Mouse (Mus musculus) kidney, postnatal 0 days (tissue): Measurements from ENCODE around the gene 3110082I17Rik. TPM values are rescaled to one million over a fixed set of nuclear protein-coding genes. Genes with fewer than 3 reads are reported as not detected.

ENCODE experiments used
- ATAC-seq: fragments of 200-750 bp; cut with Nextera tagmentation; replicated peaks from 2 replicates; pipeline ENCODE4 v1.8.0; 2017; ENCODE audit warnings: low read depth, moderate number of reproducible peaks, moderate TSS enrichment, moderate library complexity; ENCODE audit not compliant: low FRiP score
- DNase-seq: peaks from one replicate; pipeline ENCODE4 v3.0.0-alpha.2; 2016; ENCODE audit warnings: low spot score
- H3K27ac ChIP-seq: fragments of 300-500 bp; sonication (generic); 2 replicates; pipeline ENCODE4 v1.5.1; 2014; ENCODE audit warnings: mild to moderate bottlenecking
- H3K27me3 ChIP-seq: fragments of 300-500 bp; sonication (generic); 2 replicates; pipeline ENCODE4 v1.6.1; 2014; ENCODE audit warnings: low read length, mixed read lengths; ENCODE audit not compliant: insufficient read depth
- H3K36me3 ChIP-seq: fragments of 300-500 bp; sonication (generic); 2 replicates; pipeline ENCODE4 v1.6.1; 2014; ENCODE audit warnings: low read length, mixed read lengths; ENCODE audit not compliant: insufficient read depth
- H3K4me1 ChIP-seq: fragments of 300-500 bp; sonication (generic); replicated peaks from 2 replicates; pipeline ENCODE4 v1.6.1; 2014; ENCODE audit warnings: antibody characterized with exemption, low read length, mixed read lengths; ENCODE audit not compliant: insufficient read depth
- H3K4me2 ChIP-seq: fragments of 300-500 bp; sonication (generic); 2 replicates; pipeline ENCODE4 v1.6.1; 2014; ENCODE audit warnings: mild to moderate bottlenecking, low read length, moderate library complexity, mixed read lengths
- H3K4me3 ChIP-seq: fragments of 300-500 bp; sonication (generic); replicated peaks from 2 replicates; pipeline ENCODE4 v1.5.1; 2014; ENCODE audit warnings: low read depth, low read length
- H3K9ac ChIP-seq: fragments of 300-500 bp; sonication (generic); 2 replicates; pipeline ENCODE4 v1.6.1; 2014; ENCODE audit warnings: low read depth, low read length
- H3K9me3 ChIP-seq: fragments of 300-500 bp; sonication (generic); replicated peaks from 2 replicates; pipeline ENCODE4 v1.6.1; 2016; ENCODE audit warnings: low read length, inconsistent platforms, mixed read lengths
- CTCF ChIP-seq: IDR thresholded peaks from 2 replicates; pipeline ENCODE4 v1.5.1; 2016; ENCODE audit warnings: antibody characterized with exemption, low read depth, mild to moderate bottlenecking, moderate library complexity
- WGBS: fragments of 180-500 bp; shearing (Covaris S2); extraction: QIAGEN DNeasy Blood & Tissue Kit; methylation state at CpG from one replicate; pipeline ENCODE4 v1.1.7; 2014; 5-methylcytosine and 5-hydroxymethylcytosine counted together
- polyA plus RNA-seq: library from polyadenylated mRNA; unstranded; fragments of >200 nt; fragmentation: Nextera tagmentation; extraction: Ambion mirVana; gene quantifications from 2 replicates; pipeline ENCODE4 v1.2.1, GENCODE M21; 2015

Gene 3110082I17Rik
- polyA plus RNA-seq, 1 experiment from 2014 or later, result 25.6 TPM

DNA sequence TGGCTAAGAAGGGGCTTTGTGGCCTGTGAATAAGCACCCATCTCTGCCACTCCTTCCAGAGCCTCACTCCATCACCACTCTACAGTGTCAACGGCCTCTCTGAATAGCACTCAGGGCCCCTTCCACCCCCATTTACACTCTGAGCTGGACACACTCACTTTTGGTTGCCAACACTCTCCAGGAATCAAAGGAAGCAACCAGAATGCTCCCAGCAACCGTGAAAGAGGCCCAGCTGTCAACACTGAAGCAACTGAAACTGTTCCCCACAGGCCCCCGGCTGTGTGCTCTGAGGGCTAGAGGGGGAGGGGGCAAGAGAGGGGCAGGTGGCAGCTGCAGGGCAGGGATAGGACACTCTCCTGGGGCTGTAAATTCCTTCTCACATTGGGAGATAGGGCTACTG is 41.7 kb downstream of the 3110082I17Rik start:
- 18% methylated on average over 3 of the region's 3 CpGs for WGBS
- no peak overlapping the region for H3K9ac ChIP-seq
- ATAC-seq (no peak), DNase-seq (no peak)
- H3K4me3 ChIP-seq, result no peak overlapping the region
- no peak for TF ChIP-seq CTCF
- H3K9me3 ChIP-seq, result no peaks in the 10 kb centered on the region
- H3K27me3 ChIP-seq, result no peaks in the 10 kb centered on the region
- H3K4me1 ChIP-seq, result no peaks in the 10 kb centered on the region
- H3K4me2 ChIP-seq, result no peak overlapping the region
- no peaks in the 10 kb centered on the region for H3K36me3 ChIP-seq
- H3K27ac ChIP-seq, result no peak overlapping the region

DNA sequence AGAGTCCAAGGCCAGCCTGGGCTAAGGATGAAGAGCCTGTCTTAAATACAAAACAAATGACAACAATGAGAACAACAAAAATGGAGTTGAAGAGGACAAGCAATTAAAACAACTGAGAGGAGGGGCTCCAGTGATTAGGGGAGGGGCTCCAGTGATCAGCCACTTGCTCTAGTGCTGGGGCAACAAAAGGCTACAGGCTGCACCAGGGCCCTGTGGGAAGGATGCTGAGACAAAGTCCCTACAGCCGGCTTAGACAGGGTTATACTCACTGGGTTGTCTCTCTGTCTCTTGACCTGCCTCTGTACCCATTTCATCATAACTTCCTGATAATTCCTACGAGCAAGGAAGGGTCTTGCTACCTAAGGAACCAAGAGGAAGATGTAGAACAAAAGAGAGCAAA is 42.2 kb downstream of the 3110082I17Rik start:
- Histone ChIP-seq H3K36me3 (no peaks in the 10 kb centered on the region), H3K4me3 (no peak overlapping the region), H3K9ac (no peak overlapping the region), H3K4me2 (no peak overlapping the region), H3K27ac (no peak overlapping the region), H3K27me3 (no peaks in the 10 kb centered on the region), H3K4me1 (no peaks in the 10 kb centered on the region), H3K9me3 (no peaks in the 10 kb centered on the region)
- no peak for TF ChIP-seq CTCF
- DNase-seq, result no peak
- ATAC-seq, result no peak
- WGBS, result 61% methylated on average over 2 of the region's 2 CpGs

DNA sequence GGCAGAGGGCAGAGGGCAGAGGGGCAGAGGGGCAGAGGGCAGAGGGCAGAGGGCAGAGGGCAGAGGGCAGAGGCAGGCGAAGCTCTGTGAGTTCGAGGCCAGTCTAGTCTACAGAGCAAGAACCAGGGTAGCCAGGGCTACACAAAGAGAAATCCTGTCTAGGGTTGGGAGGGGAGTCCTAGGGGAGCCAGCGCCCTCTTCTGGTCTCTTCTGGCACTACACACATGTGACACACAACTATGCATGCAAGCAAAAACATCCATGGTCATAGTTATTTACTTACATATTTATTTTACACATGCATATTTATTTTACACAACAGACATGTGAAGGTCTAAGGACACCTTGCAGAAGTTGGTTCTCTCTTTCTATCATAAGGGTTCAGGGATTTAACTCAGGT is 42.8 kb downstream of the 3110082I17Rik start:
- no peak overlapping the region for H3K27ac ChIP-seq
- peak; percentile 38; the same call in 1 of the 2 replicates for TF ChIP-seq CTCF
- ATAC-seq (no peak), DNase-seq (no peak)
- H3K36me3 ChIP-seq, result no peaks in the 10 kb centered on the region
- no peaks in the 10 kb centered on the region for H3K9me3 ChIP-seq
- no peaks in the 10 kb centered on the region for H3K27me3 ChIP-seq
- H3K4me2 ChIP-seq, result no peak overlapping the region
- H3K9ac ChIP-seq, result no peak overlapping the region
- 92% methylated on average over 3 of the region's 3 CpGs for WGBS
- H3K4me3 ChIP-seq, result no peak overlapping the region
- no peaks in the 10 kb centered on the region for H3K4me1 ChIP-seq

DNA sequence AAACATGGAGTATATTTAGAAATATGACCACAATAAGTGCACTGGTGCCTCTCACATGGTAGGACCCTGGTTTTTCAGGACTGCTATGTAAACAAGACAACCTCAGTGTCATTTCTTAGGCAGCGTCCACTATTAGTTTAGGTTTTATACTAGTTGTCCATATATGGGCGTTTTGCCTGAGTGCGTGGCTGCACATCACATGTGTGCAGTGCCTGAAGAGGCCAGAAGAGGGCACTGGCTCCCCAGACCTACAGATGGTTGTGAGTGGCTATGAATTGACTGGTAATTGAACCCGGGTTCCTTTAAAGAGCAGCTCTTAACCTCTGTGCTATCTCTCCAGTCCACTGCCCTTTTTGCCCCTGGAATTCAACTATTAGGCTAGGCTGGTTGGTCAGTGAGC is 43.4 kb downstream of the 3110082I17Rik start:
- Histone ChIP-seq H3K27ac (no peak overlapping the region), H3K4me2 (no peak overlapping the region), H3K27me3 (no peaks in the 10 kb centered on the region), H3K36me3 (no peaks in the 10 kb centered on the region), H3K9ac (no peak overlapping the region), H3K9me3 (no peaks in the 10 kb centered on the region), H3K4me1 (no peaks in the 10 kb centered on the region), H3K4me3 (no peak overlapping the region)
- no peak for DNase-seq
- 96% methylated on average over 4 of the region's 4 CpGs for WGBS
- TF ChIP-seq CTCF, result peak; percentile 59
- ATAC-seq, result no peak

DNA sequence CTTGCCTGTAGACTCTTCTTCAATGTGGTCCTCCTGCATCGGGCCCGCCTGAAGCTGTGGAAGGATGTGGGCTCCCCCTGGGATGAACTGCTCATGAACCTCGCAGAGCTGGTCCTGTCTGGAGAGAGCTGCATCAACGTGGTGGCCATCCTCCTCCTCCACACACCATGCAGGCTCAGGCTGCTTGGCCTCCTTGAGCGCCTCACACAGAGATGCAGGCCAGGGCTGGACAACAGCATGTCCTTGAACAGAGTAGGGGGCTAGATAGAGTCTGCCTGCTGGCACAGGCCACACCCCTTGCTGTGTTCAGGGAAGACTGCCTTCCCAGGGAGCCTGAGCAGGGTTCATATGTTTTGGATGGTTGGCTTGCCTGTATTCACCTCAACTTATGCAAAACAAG is 45.3 kb downstream of the 3110082I17Rik start:
- DNase-seq, result no peak
- WGBS, result 86% methylated on average over 5 of the region's 5 CpGs
- no peaks in the 10 kb centered on the region for H3K27me3 ChIP-seq
- no peaks in the 10 kb centered on the region; the same call in 1 of the 2 replicates for H3K4me1 ChIP-seq
- no peaks in the 10 kb centered on the region for H3K9me3 ChIP-seq
- no peaks in the 10 kb centered on the region for H3K36me3 ChIP-seq
- H3K27ac ChIP-seq, result no peak overlapping the region
- H3K9ac ChIP-seq, result no peak overlapping the region
- no peak overlapping the region for H3K4me3 ChIP-seq
- TF ChIP-seq CTCF, result no peak
- no peak overlapping the region for H3K4me2 ChIP-seq
- no peak for ATAC-seq

DNA sequence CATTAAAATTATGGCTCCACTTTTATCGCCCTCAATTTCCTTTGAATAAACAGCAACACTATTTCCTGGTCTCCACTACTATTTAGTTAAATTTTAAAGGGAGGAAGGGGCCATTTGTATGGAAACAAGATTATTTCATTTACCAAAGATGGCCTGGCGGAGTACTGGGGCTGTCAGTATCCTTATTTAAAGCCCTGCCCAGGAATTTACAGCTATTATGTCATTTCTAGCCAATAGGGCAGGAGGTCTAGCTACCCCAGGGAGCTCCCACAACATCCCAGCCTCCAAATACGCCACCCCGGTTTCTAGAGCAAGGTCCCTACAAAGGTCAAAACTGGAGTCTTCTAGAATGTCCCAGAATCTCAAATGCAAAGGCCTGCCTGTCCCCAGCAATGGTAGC is 46.8 kb downstream of the 3110082I17Rik start:
- H3K27me3 ChIP-seq, result no peaks in the 10 kb centered on the region
- no peak for TF ChIP-seq CTCF
- H3K4me3 ChIP-seq, result no peak overlapping the region
- DNase-seq (no peak), ATAC-seq (no peak)
- H3K9me3 ChIP-seq, result no peaks in the 10 kb centered on the region
- WGBS, result 47% methylated on average over 4 of the region's 4 CpGs
- peaks cover 12% of the 10 kb centered on the region; the same call in 1 of the 2 replicates for H3K4me1 ChIP-seq
- no peak overlapping the region for H3K4me2 ChIP-seq
- no peak overlapping the region for H3K27ac ChIP-seq
- no peaks in the 10 kb centered on the region for H3K36me3 ChIP-seq
- no peak overlapping the region for H3K9ac ChIP-seq

DNA sequence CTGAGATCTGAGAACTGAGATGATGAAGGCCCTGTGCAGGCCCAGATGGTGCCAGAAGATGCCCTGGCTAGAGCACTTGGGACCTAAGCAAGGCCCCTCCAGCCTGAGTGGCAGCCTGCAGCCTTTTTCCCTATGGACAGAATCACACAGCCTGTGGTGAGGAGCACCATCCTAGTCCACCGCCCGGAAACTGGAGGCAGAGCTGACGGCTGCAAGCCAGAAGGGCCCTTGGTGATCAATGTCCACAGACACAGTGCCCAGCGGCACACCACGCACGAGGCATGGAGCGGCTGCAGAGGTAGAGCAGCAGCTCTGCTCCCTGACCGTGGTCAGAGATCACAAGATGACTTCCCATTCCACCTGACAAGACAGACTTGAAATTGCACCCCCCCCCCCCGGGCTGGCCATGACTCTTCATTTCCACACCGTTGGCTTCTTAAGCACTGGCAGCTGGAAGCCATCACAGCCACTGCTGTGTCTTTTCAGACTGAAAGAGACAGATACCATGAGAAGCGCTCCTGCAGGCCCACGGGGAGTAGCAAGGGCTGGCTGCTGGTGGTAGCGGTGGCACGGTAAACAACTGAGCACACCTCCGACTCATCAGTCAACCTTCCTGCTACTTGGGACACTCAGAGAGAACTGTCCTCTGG is 48.5 kb downstream of the 3110082I17Rik start:
- no peak overlapping the region for H3K4me3 ChIP-seq
- H3K27me3 ChIP-seq, result no peaks in the 10 kb centered on the region
- H3K27ac ChIP-seq, result no peak overlapping the region
- H3K4me1 ChIP-seq, result peaks cover 23% of the 10 kb centered on the region; the same call in 1 of the 2 replicates
- ATAC-seq, result 0 out of 2 replicates have a peak, but pooled peaks have one; percentile 7
- no peaks in the 10 kb centered on the region for H3K9me3 ChIP-seq
- no peaks in the 10 kb centered on the region for H3K36me3 ChIP-seq
- no peak overlapping the region for H3K4me2 ChIP-seq
- no peak for TF ChIP-seq CTCF
- WGBS, result 48% methylated on average over 15 of the region's 15 CpGs
- DNase-seq, result peak; percentile 47
- no peak overlapping the region for H3K9ac ChIP-seq
